Comparison of ENCODE assay signal across 13 mouse cellular contexts in the genomic region with DNA sequence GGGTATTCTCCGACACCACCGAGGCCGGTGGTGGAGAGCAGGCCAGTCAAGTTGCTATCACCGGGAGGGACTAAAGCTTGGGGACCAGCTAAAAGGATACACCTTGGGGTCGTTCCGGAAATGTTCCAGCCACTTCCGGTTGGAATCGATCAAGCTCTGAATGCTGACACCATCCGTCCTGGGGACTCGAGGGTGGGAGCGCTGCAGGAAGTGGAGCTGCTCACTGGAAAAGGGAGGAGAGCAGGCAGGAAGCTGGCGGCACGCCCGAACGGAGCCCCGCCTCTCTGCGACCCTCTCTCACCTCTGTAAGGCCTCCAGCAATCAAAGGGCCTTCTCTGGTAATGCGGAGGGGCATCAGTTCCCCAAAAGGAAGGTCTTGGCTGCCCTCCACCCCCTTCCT.
"Had no signal": no experiment of that assay in that cellular context is flagged by ENCODE, and none has a peak within 500 bp of the region (broad histone marks: within the 10 kb centered on the region; RNA-seq: fewer than 3 reads in every experiment).

No protein-coding gene starts in this region.

- H3K27ac ChIP-seq: left cerebral cortex, adult 2 months; limb, embryonic 15.5 days; liver, embryonic 12.5 days; lung, embryonic 15.5 days; midbrain, embryonic 13.5 days; neural tube, embryonic 15.5 days; stomach, postnatal 0 days had no signal

- H3K4me3 ChIP-seq: left cerebral cortex, adult 2 months; limb, embryonic 15.5 days; liver, embryonic 12.5 days; lung, embryonic 15.5 days; midbrain, embryonic 13.5 days; myocyte; neural tube, embryonic 15.5 days had no signal

- ATAC-seq: intestine, postnatal 0 days; liver, embryonic 12.5 days; midbrain, embryonic 13.5 days had no signal

- H3K9ac ChIP-seq: limb, embryonic 15.5 days; liver, embryonic 12.5 days; lung, embryonic 15.5 days; midbrain, embryonic 13.5 days; neural tube, embryonic 15.5 days had no signal

- H3K27me3 ChIP-seq: limb, embryonic 15.5 days; liver, embryonic 12.5 days; lung, embryonic 15.5 days; midbrain, embryonic 13.5 days; neural tube, embryonic 15.5 days had no signal

- H3K4me1 ChIP-seq: liver, embryonic 12.5 days; lung, embryonic 15.5 days; midbrain, embryonic 13.5 days; neural tube, embryonic 15.5 days had no signal

- H3K4me2 ChIP-seq: limb, embryonic 15.5 days; liver, embryonic 12.5 days; lung, embryonic 15.5 days; midbrain, embryonic 13.5 days; neural tube, embryonic 15.5 days had no signal

- H3K9me3 ChIP-seq: limb, embryonic 15.5 days; liver, embryonic 12.5 days; lung, embryonic 15.5 days; midbrain, embryonic 13.5 days; neural tube, embryonic 15.5 days had no signal

- DNase-seq: lung, postnatal 14 days; right cerebral cortex, adult 18-20 months; right cerebral cortex, postnatal 25 days; thymus, postnatal 36 days had no signal
